Mouse (Mus musculus) cortical plate, adult 2 months (tissue): ENCODE results near the gene BC016579.

Source experiments
- CTCF ChIP-seq: fragments of 200-500 bp; IDR thresholded peaks from 2 replicates; pipeline ENCODE4 v1.5.1; 2011; ENCODE audit warnings: mild to moderate bottlenecking, control low read depth, low read length; ENCODE audit not compliant: insufficient read depth; ENCODE audit errors: extremely low read depth
- POLR2A ChIP-seq: fragments of 200-500 bp; IDR thresholded peaks from 2 replicates; pipeline ENCODE4 v1.6.1; 2011; ENCODE audit warnings: mild to moderate bottlenecking, low read length, control low read depth; ENCODE audit not compliant: insufficient read depth; ENCODE audit errors: extremely low read depth

DNA sequence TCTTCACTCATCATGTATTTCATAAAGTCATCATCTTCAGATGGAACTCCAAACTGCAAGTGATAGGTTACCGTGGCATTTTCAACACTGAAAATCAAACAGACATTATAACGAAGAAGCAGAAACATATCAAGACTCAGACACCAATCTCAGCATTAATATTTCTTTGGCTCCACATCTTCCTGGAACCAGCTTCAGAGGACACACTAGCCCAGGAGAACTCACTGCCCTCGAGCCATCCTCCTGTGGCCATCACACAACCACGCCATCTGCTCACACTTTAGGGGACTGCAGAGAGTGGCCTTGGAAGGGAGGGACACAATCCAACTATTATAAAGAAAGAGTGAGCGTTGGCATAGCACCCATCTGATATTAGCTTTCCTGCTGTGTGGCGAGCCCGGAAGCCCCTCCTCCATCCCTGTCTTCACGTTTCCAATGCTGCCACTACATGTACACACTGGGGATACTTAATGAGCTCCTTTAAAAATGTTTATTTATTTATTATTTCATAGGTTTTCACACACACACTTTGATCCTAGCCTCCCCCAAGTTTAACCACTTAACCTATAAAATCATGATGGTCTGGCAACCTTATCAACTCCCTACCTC is 24.3 kb downstream of the BC016579 start:
- TF ChIP-seq POLR2A: no peak
- no peak for TF ChIP-seq CTCF
